Mouse (Mus musculus) urinary bladder, postnatal 4 days (tissue): ENCODE measurements at regions not wholly inside any gene's neighbourhood (a gene's known extent, or its start where the extent isn't known, plus 50 kb on each side); places are given as distances from the start of the nearest gene placed in this dataset.
A peak's percentile ranks its signal among the peaks of the same experiment; 100 is the strongest.
"Not testable (repeated sequence)": the region's sequence is repeated elsewhere in the genome, so short reads cannot be mapped to it uniquely, and the experiment has no call there.

Experiments
- DNase-seq, 2 experiments: peaks; one replicate each; pipeline ENCODE4 v3.0.0; 2021 to 2022; ENCODE audit warnings: low spot score in 2 of 2

DNA sequence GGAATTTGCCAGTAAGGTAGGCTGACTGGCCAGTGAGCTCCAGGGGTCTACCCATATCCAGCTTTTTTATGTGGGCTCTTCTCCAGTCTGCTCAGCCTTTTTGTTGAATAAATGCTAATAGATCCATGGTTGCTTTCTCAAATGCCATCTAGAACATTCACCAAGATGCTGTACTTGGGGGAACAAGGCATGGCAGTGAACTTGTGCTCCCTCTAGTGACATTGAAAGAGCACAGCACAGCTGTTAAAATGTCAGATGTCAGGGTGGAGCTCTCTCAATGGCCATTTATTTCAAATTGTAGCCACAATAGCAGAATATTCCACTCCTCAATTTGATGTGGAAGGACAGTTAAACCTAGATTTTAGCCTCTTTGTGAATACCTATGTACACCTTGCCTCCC lies 86.3 kb downstream of the Kcnk1 start:
- no peak for DNase-seq

DNA sequence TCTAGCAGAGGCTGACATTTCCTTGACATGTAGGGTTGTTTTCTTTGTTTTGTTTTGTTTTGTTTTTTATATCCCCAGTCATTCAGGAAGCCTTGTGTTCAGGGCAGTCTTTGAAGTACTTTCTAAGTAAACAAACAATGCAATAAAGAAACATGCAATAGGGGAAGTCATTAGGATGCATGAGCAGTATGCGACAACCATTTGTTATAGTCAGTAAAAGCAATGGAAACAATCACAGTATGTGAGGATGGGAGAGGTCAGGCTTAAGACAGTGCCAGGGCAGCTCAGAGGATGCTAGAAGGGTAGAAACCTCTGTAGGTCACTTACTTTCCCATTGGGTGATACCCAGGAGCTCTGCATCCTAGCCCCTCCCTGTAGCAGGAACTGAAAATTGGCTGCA lies 87.9 kb downstream of the Kcnk1 start:
- no peak for DNase-seq

DNA sequence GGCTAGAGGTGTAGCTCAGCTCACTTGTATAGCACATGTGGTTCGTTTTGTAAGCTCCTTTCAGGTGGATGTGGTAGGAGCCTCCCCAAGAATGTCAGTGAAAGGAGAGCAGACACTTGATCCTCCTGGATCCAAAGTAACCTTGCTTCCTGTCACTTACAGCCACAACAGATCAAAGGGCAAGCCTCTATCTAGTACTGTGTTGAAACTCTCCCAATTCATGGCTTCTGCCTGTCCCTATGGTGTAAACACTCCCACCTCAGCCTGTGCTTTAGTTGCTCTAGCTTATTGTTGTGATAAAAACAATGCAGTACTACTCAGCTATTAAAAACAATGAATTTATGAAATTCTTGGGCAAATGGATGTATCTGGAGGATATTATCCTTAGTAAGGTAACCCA lies 95.8 kb downstream of the Kcnk1 start:
- no peak for DNase-seq

DNA sequence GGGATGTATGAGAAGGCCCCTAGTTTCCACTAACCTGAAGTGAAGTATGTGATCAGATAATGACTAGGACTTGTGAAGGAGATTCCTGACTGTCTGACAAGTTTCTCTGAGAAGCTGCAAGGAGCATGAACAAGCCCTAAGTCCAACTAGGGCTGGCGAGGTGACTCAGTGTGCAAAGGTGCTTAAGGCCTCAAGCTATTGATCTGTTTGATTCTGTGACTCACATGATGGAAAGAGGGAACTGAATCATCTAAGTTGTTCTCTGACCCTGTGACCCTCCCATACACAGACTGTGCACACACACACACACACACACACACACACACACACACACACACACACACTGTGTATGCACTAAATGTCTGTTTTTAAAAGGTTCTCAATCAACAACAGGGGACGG lies 99.0 kb downstream of the Kcnk1 start:
- DNase-seq = peak in 1 of 2 experiments; percentile 6

DNA sequence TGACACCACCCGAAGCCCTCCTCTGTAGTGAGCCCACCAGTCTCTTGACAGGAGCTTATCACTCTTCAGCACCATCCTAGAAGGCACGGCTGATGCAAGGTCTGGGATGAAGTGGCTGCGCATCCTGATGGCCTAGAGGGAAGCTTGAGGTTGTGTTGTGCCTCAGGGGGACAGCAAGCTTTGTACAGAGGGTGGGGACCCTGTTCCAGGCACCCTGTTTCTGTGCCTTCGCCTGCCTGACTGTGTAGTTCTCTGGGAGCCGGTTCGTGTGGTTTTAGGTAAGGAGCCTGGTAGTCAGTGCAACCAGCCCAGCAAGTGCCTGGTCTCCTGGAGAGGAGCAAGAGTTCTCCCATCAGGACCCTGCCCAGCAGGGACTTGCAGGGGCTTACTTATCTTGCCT lies 101.1 kb downstream of the Kcnk1 start:
- no peak for DNase-seq

DNA sequence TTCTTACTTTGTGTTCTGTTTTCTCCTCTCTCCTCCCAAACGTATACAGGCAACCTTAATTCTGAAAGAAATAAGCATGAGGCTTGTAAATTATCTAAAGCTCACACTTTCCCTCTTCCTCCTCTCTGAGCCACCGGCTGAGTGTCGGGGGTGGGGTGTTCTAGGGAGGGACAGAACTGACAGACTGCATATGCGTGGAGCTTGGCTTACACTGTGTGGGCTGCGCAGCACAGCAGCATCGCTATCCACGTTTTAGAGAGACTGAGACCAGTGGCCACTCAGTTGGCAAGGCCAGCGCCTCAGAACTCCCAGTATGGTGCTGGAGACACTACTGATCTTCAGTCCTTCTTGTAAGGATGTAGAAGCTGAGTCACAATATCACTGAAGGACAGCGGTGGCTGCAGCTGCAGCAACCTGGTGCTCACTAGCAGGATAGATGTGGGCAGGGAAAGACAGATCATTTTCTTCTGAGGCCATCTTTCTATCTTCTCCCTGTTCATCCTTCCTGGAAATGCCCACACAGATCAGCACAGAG lies 101.7 kb downstream of the Kcnk1 start:
- peak in 1 of 2 experiments; percentile 40 for DNase-seq

DNA sequence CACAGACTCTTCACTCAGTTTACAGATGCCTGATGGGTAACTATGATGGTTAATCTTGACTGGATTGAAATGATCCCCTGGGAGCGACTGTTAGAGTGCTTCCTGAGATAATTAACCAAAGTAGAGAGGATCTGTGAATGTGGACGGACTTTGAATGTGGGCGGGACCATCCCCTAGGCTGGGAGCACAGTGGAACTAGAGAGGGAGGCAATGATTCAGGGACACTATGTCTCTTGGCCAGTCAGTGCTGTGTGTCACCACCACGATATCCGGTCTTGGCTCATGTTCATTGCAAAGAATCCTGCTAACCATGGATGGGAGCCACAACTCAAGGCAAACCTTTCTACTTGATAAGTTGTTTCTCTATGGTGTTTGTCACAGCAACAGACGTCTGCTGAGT lies 103.9 kb downstream of the Kcnk1 start:
- DNase-seq = no peak

DNA sequence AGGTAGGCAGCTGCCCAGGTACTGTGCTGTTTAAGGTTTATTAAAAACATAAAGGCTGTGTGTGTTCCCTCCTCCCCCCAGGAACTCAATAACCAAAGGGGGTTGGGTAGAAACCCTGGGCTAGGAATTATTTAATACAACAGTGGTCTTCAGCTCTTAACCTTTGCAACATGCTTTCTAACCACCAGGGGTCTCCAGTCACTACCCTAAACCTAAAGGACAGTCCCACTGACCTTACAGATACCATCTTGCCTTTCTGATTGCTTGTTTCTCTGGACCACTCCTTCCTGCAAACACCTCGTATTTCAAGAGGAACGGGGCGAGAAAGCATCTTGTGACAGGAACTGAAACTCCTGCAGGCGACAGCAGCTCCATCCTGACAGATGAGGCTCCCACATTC lies 104.9 kb downstream of the Kcnk1 start:
- DNase-seq = peak in 1 of 2 experiments; percentile 34

DNA sequence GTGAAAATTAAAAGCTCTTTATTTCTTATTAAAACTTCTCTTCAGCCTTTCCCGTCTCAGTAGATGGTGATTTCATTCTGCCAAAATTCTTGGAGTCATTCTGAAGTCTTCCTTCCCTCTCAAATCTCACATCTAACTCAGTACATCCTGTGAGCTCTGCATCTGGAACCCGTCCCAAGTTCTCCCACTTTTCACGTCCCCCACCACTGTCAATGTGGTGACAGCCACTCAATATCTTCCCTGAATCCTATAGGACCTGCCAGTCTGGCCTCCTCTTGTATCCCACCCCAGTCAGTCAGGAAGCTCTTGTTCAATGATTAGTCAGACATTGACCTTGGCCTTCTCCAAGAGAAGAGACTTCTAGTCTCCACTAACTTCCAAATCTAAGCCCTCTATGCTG lies 110.1 kb downstream of the Kcnk1 start:
- no peak for DNase-seq

DNA sequence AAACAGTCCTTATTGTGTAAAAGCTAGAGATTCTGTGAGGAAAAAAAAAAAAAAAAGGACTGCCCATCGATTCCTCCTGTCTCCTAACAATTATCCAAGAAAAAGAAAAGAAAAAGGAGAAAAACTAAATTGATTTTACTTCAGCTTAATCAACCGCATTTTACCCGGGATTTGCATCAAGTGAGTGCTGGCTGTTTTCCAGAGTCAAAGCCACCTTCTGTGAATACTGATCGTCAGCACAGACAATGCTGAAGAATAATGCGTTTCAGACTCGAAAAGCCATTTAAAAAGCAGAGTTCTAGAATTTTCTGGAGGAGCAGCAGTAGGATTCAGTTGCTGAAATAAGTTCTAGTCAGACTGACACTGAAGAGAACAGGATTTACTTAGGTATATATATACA lies 131.1 kb downstream of the Kcnk1 start:
- no peak for DNase-seq

DNA sequence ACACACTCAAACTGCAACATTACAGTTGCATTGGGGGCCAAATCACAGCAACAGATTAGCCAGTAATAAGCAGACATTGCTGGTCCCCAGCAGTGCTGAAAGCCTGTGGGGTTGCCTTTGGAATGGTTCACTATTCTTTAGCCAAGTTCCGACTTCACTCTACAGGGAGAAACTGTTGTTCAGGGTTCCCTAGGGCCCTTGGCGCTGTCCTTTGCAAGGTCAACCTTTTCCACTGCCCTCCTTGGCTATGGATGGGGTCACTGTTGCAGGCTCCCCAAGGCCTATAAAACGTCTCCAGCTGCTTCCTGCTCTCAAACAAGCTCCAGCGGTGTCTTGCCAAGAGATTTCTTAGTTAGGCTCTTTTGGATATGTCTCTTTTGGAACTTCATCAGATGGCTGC lies 137.1 kb downstream of the Kcnk1 start:
- no peak for DNase-seq

DNA sequence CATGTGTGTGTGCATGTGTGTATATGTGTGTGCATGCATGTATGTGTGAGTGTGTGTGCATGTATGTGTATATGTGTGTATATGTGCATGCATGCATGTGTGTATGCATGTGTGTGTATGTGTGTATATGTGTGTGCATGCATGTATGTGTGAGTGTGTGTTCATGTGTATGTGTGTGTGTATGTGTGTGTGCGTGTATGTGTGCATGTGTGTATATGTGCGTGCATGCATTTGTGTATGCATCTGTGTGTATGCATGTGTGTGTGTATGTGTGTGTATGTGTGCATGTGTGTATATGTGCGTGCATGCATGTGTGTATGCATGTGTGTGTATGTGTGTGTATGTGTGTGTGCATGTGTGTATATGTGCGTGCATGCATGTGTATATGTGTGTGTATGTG lies 137.9 kb downstream of the Kcnk1 start:
- DNase-seq = not testable (repeated sequence)

DNA sequence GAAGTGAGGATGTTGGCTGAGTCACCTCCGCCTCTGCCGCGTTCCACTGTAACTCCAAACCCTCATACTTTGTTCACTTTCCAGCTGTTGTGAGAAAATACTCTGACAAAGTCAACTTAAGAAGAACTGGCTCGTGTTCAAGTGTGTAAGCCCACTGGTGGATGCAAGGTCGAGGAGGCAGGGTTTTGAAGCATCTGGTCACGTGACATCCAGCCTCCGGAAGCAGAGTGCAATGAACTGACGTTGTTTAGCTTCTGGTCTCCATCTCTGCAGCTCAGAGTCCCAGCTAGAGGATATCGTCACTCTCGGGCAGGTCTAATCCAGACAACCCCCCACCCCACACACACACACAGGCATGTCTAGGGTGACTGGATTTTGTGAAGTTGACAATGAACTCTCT lies 140.1 kb downstream of the Kcnk1 start:
- no peak for DNase-seq

DNA sequence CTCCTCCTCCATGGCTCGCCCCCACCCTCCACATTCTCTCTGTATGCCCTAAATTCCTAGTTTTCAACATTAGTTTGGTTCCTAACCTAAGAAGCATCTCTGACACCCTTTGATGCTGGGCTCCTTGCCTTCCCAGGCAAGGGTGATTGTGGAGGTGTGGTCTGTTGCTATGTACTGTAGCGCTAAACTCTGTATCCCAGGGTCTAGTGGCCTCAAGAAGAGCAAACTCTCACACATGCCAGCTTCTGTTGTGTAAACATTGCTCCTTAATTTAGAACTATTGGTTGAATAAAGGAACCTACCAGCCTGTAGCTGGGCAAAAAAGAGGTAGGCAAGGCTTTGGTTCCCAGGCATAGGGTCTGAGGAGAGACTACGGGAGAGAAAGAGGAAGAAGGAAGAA lies 140.6 kb downstream of the Kcnk1 start:
- DNase-seq = no peak

DNA sequence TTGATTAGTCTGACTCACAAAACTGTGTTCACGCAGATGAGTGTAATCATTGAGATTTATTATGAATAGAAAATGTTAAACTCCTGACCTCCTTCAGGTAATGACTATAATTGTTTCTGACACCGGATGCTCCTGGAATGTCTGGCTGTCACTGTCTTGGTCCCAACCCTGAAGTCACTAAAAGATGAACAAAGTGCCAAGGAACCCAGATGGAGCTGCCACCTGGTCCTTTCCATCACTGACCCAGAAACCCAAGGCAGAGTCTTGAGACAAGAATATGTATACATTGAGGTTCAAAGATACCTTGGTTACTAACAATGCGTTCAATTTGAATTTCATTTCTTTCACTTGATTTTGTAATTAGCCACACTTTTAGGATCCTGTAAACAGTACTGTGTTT lies 142.0 kb downstream of the Kcnk1 start:
- DNase-seq = no peak

DNA sequence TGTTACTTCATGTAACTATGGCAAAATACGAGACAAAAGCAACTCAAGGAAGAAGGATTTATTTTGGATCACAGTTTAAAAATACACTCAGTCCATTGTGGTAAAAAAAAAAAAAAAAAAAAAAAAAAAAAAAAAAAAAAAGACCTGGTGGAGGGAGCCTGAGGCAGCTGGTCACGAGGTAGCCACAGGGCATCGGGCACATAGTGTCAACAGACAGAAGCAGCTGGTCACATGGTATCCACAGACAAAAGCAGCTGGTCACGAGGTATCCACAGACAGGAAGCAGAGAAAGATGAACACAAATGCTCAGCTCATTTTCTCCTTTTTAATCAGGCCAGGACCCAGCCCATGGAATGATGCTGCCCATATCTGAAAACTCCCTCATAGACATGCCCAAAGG lies 142.5 kb downstream of the Kcnk1 start:
- no peak for DNase-seq

DNA sequence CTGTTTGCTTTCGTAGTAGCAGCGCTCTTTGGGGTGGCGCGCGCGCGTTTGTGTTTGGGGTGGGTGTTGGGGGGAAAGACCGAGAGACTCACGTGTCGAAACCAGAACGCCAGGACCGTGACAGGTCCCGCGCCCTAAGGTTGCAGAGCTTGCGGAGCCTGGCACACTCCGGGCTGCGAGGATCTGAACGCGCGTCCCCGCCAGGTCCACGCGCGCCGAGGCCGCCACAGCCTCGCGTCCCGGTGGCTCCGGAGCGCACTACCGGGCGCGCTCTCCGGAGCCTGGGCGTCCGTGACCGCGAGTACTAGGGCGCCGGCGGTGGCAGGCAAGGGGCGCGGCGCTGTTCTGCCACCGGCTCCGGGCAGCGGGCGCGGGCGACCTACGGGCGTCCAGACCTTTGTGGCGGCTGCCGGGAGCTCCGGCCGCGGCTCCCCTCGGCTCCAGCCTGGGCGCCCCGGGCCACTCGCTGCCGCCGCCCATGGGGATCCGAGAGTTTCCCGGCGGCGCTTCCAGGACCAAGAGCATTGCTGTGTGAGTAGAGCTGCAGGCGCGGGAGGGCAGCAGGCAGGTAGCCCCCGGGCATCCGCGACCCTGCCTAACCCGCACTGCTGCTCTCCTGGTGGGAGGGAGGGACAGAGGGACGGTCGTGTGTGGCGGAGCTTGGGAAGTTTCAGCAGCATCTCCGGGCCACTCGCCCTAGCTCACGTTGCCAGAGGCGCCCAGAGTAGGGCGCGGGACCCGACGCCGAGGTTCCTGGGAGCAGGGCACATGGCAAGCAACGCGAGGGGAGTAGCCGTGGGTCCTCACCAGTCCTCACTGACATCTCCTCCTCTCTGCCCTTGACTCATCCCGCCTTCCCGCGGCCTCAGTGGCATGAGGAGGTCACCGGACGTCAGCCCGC lies 143.9 kb downstream of the Kcnk1 start:
- DNase-seq = no peak

DNA sequence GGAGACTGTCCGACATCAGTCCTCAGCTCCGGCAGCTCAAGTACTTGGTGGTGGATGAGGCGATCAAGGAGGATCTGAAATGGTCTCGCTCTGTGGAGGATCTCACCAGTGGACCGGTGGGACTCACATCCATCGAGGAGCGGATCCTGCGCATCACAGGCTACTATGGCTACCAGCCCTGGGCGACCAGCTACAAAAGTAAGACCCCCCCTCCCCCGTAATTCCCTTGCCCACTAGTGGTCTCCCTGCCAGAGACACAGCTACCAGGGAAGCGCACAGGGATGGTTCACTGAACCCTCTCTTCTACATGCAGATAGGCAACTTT lies 144.5 kb downstream of the Kcnk1 start:
- DNase-seq = no peak

DNA sequence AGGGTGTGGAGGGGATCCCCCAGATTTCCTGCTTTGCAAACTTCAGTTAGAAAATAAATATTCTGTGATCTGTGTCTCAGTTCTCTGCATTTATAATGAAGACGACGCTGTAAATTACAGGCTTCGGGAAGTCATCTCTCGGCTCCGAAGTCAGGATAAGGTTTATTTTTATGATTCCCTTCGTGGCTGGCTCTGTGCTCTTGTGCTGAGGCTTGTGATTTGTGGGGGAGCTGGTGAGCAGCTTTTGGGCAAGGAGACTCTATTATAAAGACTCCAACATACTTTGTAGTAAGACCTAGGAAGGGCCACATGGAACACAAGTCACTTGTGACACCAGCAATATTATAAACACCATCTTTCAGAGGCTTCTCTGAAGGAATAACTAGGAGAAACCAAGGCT lies 146.0 kb downstream of the Kcnk1 start:
- DNase-seq = no peak

DNA sequence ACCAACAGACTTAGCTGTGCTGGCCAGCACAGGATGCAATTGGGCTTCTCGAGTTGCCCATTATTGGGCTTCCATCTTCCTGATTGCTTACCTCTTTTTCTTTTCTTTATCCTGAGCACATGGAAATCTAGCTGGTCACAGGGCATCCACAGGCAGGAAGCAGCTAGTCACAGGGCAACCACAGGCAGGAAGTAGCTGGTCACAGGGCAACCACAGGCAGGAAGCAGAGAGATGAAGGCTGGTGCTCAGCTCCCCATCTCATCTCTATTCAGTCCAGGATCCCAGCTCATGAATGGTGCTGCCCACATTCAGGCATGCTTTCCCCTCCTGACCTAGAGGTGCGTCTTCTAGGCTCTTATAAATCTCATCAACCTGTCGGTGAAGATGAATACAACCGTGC lies 146.8 kb upstream of the Slc35f3 start:
- no peak for DNase-seq

DNA sequence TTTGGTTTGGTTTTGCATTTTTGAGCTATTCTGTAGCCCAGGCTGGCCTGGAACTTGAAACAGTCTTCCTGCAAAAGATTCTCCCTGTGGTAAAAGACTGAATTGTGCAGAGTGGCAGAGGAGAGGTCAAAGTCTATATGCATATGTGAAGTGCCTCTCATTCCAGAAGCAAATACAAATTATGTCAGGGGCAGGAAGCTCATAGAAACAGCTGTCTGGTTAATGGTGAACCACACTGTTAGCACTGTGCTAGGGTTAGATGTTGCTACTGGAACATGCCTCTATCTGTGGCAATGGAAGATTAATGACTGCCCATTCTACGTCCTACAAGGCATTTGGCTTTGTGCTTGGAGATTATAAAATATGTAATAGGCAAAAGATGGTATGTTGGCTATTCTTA lies 144.4 kb upstream of the Slc35f3 start:
- no peak for DNase-seq

DNA sequence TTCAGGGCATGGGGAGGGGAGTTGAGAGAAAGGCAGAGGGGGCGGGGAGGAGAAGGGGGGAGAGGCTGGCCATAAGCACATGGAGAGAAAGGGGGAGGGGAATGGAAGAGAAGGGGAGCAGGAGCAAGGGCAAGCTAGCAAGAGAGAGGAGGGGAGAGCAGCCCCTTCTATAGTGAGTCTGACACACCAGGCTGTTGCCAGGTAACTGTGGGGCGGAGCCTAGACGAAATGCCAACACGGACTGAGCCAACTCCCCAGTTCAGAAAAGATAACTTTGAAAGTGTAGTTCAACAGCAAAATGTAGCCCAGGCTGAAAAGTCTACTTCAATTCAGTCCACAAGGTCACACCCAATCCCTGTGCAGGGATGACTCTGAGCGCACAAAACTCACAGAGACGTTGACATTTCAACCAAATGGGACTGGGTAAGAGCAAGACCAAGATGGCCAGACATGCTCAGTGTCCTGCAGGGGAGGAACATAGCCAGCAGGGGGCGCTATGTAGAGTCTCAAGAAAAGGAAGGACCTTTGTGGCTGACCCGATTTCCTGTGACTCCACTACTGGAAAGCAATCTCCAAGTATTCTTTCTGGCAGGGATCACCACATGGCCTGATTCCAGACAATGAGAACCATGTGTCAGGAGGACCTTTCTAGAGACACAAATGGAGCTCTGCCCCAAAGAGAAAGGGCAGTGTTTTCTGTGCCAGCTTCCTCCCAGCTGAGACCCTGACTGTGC lies 140.7 kb upstream of the Slc35f3 start:
- DNase-seq = no peak

DNA sequence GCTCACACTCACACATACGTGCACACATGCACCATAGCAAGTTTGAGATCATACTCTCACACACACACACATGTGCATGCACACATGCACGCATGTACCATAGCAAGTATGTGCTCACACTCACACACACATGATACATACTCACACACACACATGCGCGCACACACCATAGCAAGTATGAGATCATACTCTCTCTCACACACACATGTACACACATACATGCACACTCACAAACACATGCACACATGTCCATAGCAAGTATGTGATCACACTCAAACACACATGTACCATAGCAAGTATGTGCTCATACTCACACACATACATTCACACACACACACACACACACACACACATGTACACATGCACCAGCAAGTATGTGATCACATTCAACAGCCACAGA lies 138.9 kb upstream of the Slc35f3 start:
- no peak for DNase-seq
